Mouse (Mus musculus): ENCODE measurements around the gene Lmntd1. TPM values are rescaled to one million over a fixed set of nuclear protein-coding genes. Genes with fewer than 3 reads are reported as not detected.

Lmntd1 gene
- polyA plus RNA-seq, 1 experiment from 2014 or later: 16.8 TPM

DNA sequence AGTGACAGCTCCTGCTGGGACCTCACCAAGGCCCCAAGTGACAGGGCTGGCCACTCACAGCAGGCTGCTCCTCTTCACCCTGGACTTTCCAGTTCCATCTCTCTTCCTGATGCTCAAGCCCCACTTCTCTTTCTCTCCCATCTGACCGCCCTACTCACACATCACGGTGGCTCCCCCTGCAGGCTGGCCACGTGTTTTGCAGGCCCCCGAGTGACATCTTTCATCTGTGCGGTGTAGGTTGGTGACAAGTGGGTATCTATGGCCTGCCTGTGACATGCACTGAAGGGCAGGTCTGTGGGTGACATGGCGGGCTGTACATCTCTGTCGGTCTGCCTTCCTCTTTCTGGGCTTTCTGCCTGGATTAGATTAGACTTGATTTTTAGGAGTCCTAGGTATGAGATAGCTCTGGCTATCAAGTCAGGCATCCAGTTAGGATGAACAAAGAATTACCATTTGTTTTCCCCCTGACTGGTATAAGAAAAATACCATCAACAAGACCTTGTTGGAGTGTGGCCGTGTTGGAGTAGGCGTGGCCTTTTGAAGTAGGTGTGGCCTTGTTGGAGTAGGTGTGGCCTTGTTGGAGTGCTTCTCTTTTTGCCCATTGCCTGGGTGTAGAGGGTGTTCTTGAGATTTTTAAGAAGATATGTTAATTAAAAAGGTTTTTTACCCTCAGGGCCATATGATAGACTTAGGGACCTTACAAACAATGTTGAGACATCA is 265.8 kb downstream of the Lmntd1 start:
- Histone ChIP-seq H3K4me3 (ENCODE audit: low read length) (no peak overlapping the region), H3K9me3 (replicated peaks; ENCODE audit: control insufficient read depth, low read length) (no peaks in the 10 kb centered on the region), H3K27ac (ENCODE audit: low read length) (no peak overlapping the region), H3K36me3 (ENCODE audit: control insufficient read depth, insufficient read depth) (no peaks in the 10 kb centered on the region), H3K27me3 (ENCODE audit: control insufficient read depth, insufficient read depth, low read length) (no peaks in the 10 kb centered on the region), H3K4me1 (ENCODE audit: control insufficient read depth, insufficient read depth, low read length) (no peaks in the 10 kb centered on the region; the same call in 1 of the 2 replicates), H3K4me2 (ENCODE audit: low read depth, low read length) (no peak overlapping the region), H3K9ac (ENCODE audit: low read length) (no peak overlapping the region)
- ATAC-seq (replicated peaks; ENCODE audit: extremely low read depth, insufficient read depth, low FRiP score): no peak
- 67% methylated on average over 9 of the region's 9 CpGs for WGBS

GRCm38 (mm10) chr6:145347641-145348040 is 266.5 kb downstream of the Lmntd1 start:
- no peaks in the 10 kb centered on the region for H3K9me3 ChIP-seq (replicated peaks; ENCODE audit: control insufficient read depth, low read length)
- H3K4me3 ChIP-seq (ENCODE audit: low read length): no peak overlapping the region
- H3K4me2 ChIP-seq (ENCODE audit: low read depth, low read length): no peak overlapping the region
- ATAC-seq (replicated peaks; ENCODE audit: extremely low read depth, insufficient read depth, low FRiP score): no peak
- H3K27ac ChIP-seq (ENCODE audit: low read length): no peak overlapping the region
- WGBS: 61% methylated on average over 6 of the region's 6 CpGs
- H3K36me3 ChIP-seq (ENCODE audit: control insufficient read depth, insufficient read depth): no peaks in the 10 kb centered on the region
- no peak overlapping the region for H3K9ac ChIP-seq (ENCODE audit: low read length)
- H3K4me1 ChIP-seq (ENCODE audit: control insufficient read depth, insufficient read depth, low read length): no peaks in the 10 kb centered on the region; the same call in 1 of the 2 replicates
- H3K27me3 ChIP-seq (ENCODE audit: control insufficient read depth, insufficient read depth, low read length): no peaks in the 10 kb centered on the region

- no peak overlapping the region for H3K9ac ChIP-seq (ENCODE audit: low read length)
- H3K4me1 ChIP-seq (ENCODE audit: control insufficient read depth, insufficient read depth, low read length): no peaks in the 10 kb centered on the region; the same call in 1 of the 2 replicates
- no peak overlapping the region for H3K4me2 ChIP-seq (ENCODE audit: low read depth, low read length)
- no peak overlapping the region for H3K27ac ChIP-seq (ENCODE audit: low read length)
- 60% methylated on average over 11 of the region's 11 CpGs for WGBS
- no peaks in the 10 kb centered on the region for H3K27me3 ChIP-seq (ENCODE audit: control insufficient read depth, insufficient read depth, low read length)
- H3K4me3 ChIP-seq (ENCODE audit: low read length): no peak overlapping the region
- no peaks in the 10 kb centered on the region for H3K36me3 ChIP-seq (ENCODE audit: control insufficient read depth, insufficient read depth)
- no peak for ATAC-seq (replicated peaks; ENCODE audit: extremely low read depth, insufficient read depth, low FRiP score)
- no peaks in the 10 kb centered on the region for H3K9me3 ChIP-seq (replicated peaks; ENCODE audit: control insufficient read depth, low read length)
These were observed 267.1 kb downstream of the Lmntd1 start for GRCm38 (mm10) chr6:145346789-145347557.

DNA sequence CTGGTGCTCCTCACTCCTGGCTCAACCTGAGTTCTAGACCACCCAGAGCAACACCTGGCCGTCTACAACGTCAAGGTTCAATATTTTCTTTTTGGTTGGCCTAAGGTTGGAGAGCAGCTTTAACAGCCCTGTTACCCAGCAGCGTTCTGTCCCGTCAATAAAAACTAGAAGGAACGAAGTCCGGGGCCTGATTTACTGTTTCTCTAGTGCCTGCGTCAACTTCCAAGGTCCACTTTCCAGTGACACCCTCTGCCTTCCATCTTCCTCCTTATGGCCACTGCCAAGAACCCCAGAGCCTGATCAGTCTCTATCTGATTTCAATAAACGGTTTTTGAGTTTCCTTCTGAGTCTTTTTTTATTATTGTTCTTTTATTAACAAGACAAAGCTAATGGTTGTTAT is 267.8 kb downstream of the Lmntd1 start:
- Histone ChIP-seq H3K9ac (ENCODE audit: low read length) (no peak overlapping the region), H3K4me2 (ENCODE audit: low read depth, low read length) (no peak overlapping the region), H3K9me3 (replicated peaks; ENCODE audit: control insufficient read depth, low read length) (no peaks in the 10 kb centered on the region), H3K36me3 (ENCODE audit: control insufficient read depth, insufficient read depth) (no peaks in the 10 kb centered on the region), H3K27ac (ENCODE audit: low read length) (no peak overlapping the region), H3K4me1 (ENCODE audit: control insufficient read depth, insufficient read depth, low read length) (no peaks in the 10 kb centered on the region; the same call in 1 of the 2 replicates), H3K27me3 (ENCODE audit: control insufficient read depth, insufficient read depth, low read length) (no peaks in the 10 kb centered on the region), H3K4me3 (ENCODE audit: low read length) (no peak overlapping the region)
- ATAC-seq (replicated peaks; ENCODE audit: extremely low read depth, insufficient read depth, low FRiP score): no peak
- 83% methylated on average over 8 of the region's 8 CpGs for WGBS

DNA sequence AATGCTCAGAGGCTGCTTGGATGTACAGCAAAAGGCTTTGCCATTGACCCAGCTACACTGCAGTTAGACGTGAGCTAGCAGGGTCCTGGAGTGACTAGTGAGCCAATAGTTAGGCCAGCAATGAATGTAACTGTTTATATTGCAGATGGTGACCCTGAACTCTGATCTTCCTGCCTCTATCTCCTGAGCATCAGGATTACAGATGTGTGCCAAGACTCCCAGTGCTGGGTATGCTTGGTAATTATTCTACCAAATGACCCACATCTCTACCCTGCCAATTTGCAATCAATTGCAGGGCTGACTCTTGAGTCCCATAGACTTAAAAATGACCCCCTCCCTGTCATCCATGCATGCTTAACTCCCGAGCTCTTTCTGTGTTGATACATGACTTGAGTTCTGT is 269.4 kb downstream of the Lmntd1 start:
- Histone ChIP-seq H3K27ac (ENCODE audit: low read length) (no peak overlapping the region), H3K9ac (ENCODE audit: low read length) (no peak overlapping the region), H3K4me1 (ENCODE audit: control insufficient read depth, insufficient read depth, low read length) (0 out of 2 replicates have a peak, but pooled peaks cover 2% of the 10 kb centered on the region), H3K4me2 (ENCODE audit: low read depth, low read length) (no peak overlapping the region), H3K9me3 (replicated peaks; ENCODE audit: control insufficient read depth, low read length) (no peaks in the 10 kb centered on the region), H3K4me3 (ENCODE audit: low read length) (no peak overlapping the region), H3K27me3 (ENCODE audit: control insufficient read depth, insufficient read depth, low read length) (no peaks in the 10 kb centered on the region), H3K36me3 (ENCODE audit: control insufficient read depth, insufficient read depth) (no peaks in the 10 kb centered on the region)
- no peak for ATAC-seq (replicated peaks; ENCODE audit: extremely low read depth, insufficient read depth, low FRiP score)
- 60% methylated on average over 2 of the region's 2 CpGs for WGBS

GRCm38 (mm10) chr6:145343457-145343856 is 270.7 kb downstream of the Lmntd1 start:
- peaks cover 5% of the 10 kb centered on the region; the same call in 1 of the 2 replicates for H3K4me1 ChIP-seq (ENCODE audit: control insufficient read depth, insufficient read depth, low read length)
- no peaks in the 10 kb centered on the region for H3K27me3 ChIP-seq (ENCODE audit: control insufficient read depth, insufficient read depth, low read length)
- 57% methylated on average over 1 of the region's 1 CpGs for WGBS
- ATAC-seq (replicated peaks; ENCODE audit: extremely low read depth, insufficient read depth, low FRiP score): no peak
- H3K9ac ChIP-seq (ENCODE audit: low read length): no peak overlapping the region
- H3K4me3 ChIP-seq (ENCODE audit: low read length): no peak overlapping the region
- no peaks in the 10 kb centered on the region for H3K9me3 ChIP-seq (replicated peaks; ENCODE audit: control insufficient read depth, low read length)
- H3K36me3 ChIP-seq (ENCODE audit: control insufficient read depth, insufficient read depth): no peaks in the 10 kb centered on the region
- no peak overlapping the region for H3K4me2 ChIP-seq (ENCODE audit: low read depth, low read length)
- no peak overlapping the region for H3K27ac ChIP-seq (ENCODE audit: low read length)

- peaks cover 5% of the 10 kb centered on the region; the same call in 1 of the 2 replicates for H3K27me3 ChIP-seq (ENCODE audit: control insufficient read depth, insufficient read depth, low read length)
- no peaks in the 10 kb centered on the region for H3K36me3 ChIP-seq (ENCODE audit: control insufficient read depth, insufficient read depth)
- H3K4me3 ChIP-seq (ENCODE audit: low read length): no peak overlapping the region
- no peak for ATAC-seq (replicated peaks; ENCODE audit: extremely low read depth, insufficient read depth, low FRiP score)
- no peaks in the 10 kb centered on the region for H3K9me3 ChIP-seq (replicated peaks; ENCODE audit: control insufficient read depth, low read length)
- WGBS: 78% methylated on average over 11 of the region's 11 CpGs
- no peak overlapping the region for H3K9ac ChIP-seq (ENCODE audit: low read length)
- H3K4me1 ChIP-seq (ENCODE audit: control insufficient read depth, insufficient read depth, low read length): peaks cover 5% of the 10 kb centered on the region; the same call in 1 of the 2 replicates
- no peak overlapping the region for H3K27ac ChIP-seq (ENCODE audit: low read length)
- H3K4me2 ChIP-seq (ENCODE audit: low read depth, low read length): no peak overlapping the region
These were observed 271.3 kb downstream of the Lmntd1 start for GRCm38 (mm10) chr6:145342836-145343235.

DNA sequence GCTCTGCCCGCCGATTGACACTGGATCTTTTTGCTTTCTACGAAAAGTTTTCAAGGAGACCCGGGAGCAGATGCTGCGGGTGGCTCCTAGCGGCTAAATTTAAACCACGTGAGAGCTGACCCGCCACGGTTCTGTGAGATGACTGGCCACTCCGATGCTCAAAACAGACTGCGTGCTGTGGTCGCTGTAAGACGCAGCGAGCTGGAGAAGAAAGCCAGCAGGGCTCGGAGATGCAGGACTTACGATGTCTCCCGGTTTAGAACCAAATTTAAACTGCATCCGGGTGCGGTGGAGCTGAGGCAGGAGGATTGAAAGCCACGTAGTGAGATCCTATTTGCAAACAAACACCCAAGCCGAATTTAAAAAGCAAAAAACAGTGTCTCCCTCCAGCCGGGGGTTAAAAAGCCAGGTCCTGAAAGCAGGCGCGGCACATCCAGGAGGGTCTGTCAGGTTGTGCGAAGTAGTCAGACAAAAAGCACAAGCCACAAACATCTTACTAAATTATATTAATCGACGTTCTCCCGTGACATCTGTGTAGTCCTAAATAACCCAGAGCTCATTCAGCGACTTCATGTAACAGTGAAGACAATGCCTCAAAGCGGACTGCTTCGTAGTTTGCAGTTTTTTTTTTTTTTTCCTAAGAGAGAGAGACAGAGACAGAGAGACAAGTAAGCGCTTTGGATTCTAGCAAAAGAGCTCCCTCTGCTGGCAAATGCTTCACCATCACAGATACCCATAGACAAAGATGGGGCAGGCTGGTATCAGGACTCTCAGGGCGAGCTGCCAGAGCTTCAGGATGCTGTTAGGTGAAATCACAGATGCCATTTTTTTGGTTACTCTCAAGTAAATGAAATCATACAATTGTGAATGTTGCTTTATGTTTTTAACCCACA is 272.6 kb downstream of the Lmntd1 start:
- under 1% methylated on average over 33 of the region's 33 CpGs for WGBS
- peaks cover 5% of the 10 kb centered on the region; the same call in 1 of the 2 replicates for H3K27me3 ChIP-seq (ENCODE audit: control insufficient read depth, insufficient read depth, low read length)

More for the DNA sequence above, 272.6 kb downstream of the Lmntd1 start:
- H3K9me3 ChIP-seq (replicated peaks; ENCODE audit: control insufficient read depth, low read length): no peaks in the 10 kb centered on the region
- ATAC-seq (replicated peaks; ENCODE audit: extremely low read depth, insufficient read depth, low FRiP score): peak; percentile 42
- peak overlapping the region; percentile 63 for H3K4me3 ChIP-seq (ENCODE audit: low read length)
- H3K27ac ChIP-seq (ENCODE audit: low read length): peak overlapping the region; percentile 87
- peak overlapping the region; percentile 96 for H3K4me2 ChIP-seq (ENCODE audit: low read depth, low read length)
- peak overlapping the region; percentile 75 for H3K9ac ChIP-seq (ENCODE audit: low read length)
- peaks cover 5% of the 10 kb centered on the region; the same call in 1 of the 2 replicates for H3K4me1 ChIP-seq (ENCODE audit: control insufficient read depth, insufficient read depth, low read length)
- H3K36me3 ChIP-seq (ENCODE audit: control insufficient read depth, insufficient read depth): no peaks in the 10 kb centered on the region

Measured in heart, embryonic 16.5 days (tissue).